Mouse (Mus musculus) embryonic facial prominence, embryonic 11.5 days (tissue): ENCODE measurements at regions not wholly inside any gene's neighbourhood (a gene's known extent, or its start where the extent isn't known, plus 50 kb on each side); places are given as distances from the start of the nearest gene placed in this dataset.

ENCODE experiments used
- ATAC-seq: fragments of 200-750 bp; cut with Nextera tagmentation; replicated peaks from 2 replicates; pipeline ENCODE4 v1.8.0; 2017; ENCODE audit warnings: low read depth; ENCODE audit not compliant: insufficient number of reproducible peaks, low FRiP score, low TSS enrichment
- DNase-seq: peaks from one replicate; pipeline ENCODE4 v3.0.0-alpha.2; 2015; ENCODE audit warnings: low spot score
- H3K27ac ChIP-seq: fragments of 300-500 bp; sonication (generic); replicated peaks from 2 replicates; pipeline ENCODE4 v1.5.1; 2014; ENCODE audit warnings: mild to moderate bottlenecking, low read depth, low read length, control low read depth
- H3K27me3 ChIP-seq: fragments of 300-500 bp; sonication (generic); 2 replicates; pipeline ENCODE4 v1.6.1; 2014; ENCODE audit warnings: mild to moderate bottlenecking, low read length, moderate library complexity, mixed read lengths; ENCODE audit not compliant: control insufficient read depth, insufficient read depth
- H3K36me3 ChIP-seq: fragments of 300-500 bp; sonication (generic); replicated peaks from 2 replicates; pipeline ENCODE4 v1.6.1; 2014; ENCODE audit warnings: low read depth, mild to moderate bottlenecking, low read length, moderate library complexity, mixed read lengths; ENCODE audit not compliant: control insufficient read depth, insufficient read depth
- H3K4me1 ChIP-seq: fragments of 300-500 bp; sonication (generic); 2 replicates; pipeline ENCODE4 v1.6.1; 2014; ENCODE audit warnings: low read length, mixed read lengths; ENCODE audit not compliant: control insufficient read depth, insufficient read depth
- H3K4me2 ChIP-seq: fragments of 300-500 bp; sonication (generic); 2 replicates; pipeline ENCODE4 v1.6.1; 2014; ENCODE audit warnings: low read depth, mild to moderate bottlenecking, control low read depth, low read length, moderate library complexity
- H3K4me3 ChIP-seq: fragments of 300-500 bp; sonication (generic); 2 replicates; pipeline ENCODE4 v1.5.1; 2014; ENCODE audit warnings: low read depth, low read length, control low read depth
- H3K9ac ChIP-seq: fragments of 300-500 bp; sonication (generic); replicated peaks from 2 replicates; pipeline ENCODE4 v1.6.1; 2014; ENCODE audit warnings: mild to moderate bottlenecking, control low read depth, low read length
- H3K9me3 ChIP-seq: fragments of 300-500 bp; sonication (generic); replicated peaks from 2 replicates; pipeline ENCODE4 v1.6.1; 2016; ENCODE audit warnings: mild to moderate bottlenecking, low read length, inconsistent platforms, mixed read lengths; ENCODE audit not compliant: control insufficient read depth
- WGBS: fragments of 180-500 bp; shearing (Covaris S2); extraction: QIAGEN DNeasy Blood & Tissue Kit; methylation state at CpG from one replicate; pipeline ENCODE4 v1.1.7; 2014; 5-methylcytosine and 5-hydroxymethylcytosine counted together

GRCm38 (mm10) chr1:177521110-177521509, 79.0 kb downstream of the Zbtb18 start:
- H3K4me3 ChIP-seq, result no peak overlapping the region
- no peak for DNase-seq
- no peak overlapping the region for H3K4me2 ChIP-seq
- no peaks in the 10 kb centered on the region for H3K36me3 ChIP-seq
- WGBS, result 85% methylated on average over 2 of the region's 2 CpGs
- no peaks in the 10 kb centered on the region for H3K9me3 ChIP-seq
- no peak for ATAC-seq
- no peaks in the 10 kb centered on the region for H3K27me3 ChIP-seq
- peaks cover 3% of the 10 kb centered on the region; the same call in 1 of the 2 replicates for H3K4me1 ChIP-seq
- H3K27ac ChIP-seq, result no peak overlapping the region
- H3K9ac ChIP-seq, result no peak overlapping the region

- Histone ChIP-seq H3K4me3 (no peak overlapping the region), H3K4me2 (no peak overlapping the region), H3K4me1 (no peaks in the 10 kb centered on the region), H3K27me3 (no peaks in the 10 kb centered on the region), H3K27ac (no peak overlapping the region), H3K9me3 (no peaks in the 10 kb centered on the region), H3K36me3 (no peaks in the 10 kb centered on the region), H3K9ac (no peak overlapping the region)
- ATAC-seq (no peak), DNase-seq (no peak)
- WGBS, result 88% methylated on average over 6 of the region's 6 CpGs
These were observed 83.0 kb downstream of the Zbtb18 start for GRCm38 (mm10) chr1:177525141-177525540.

GRCm38 (mm10) chr1:177531791-177532190, 89.6 kb downstream of the Zbtb18 start:
- H3K36me3 ChIP-seq, result no peaks in the 10 kb centered on the region

DNA sequence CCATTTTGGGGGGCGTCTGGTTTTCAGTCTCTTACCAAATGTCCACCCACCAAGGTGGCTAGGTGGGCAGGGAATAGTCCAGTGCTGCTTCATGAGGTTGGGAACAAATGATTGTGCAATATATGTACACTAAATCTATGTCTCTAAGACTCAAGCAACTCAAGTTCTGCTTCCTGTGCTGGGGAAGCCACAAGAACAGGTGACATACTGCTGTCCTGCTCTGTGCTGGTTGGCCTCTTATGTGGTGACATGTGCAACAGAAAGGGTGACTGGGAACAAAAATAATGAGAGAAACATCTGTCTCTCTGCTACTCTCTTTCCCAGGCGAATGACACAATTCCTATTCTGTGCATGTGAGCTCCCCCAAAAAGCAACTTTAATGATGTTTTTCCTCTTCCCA, 90.5 kb downstream of the Zbtb18 start:
- Histone ChIP-seq H3K4me1 (no peaks in the 10 kb centered on the region), H3K9ac (no peak overlapping the region), H3K36me3 (no peaks in the 10 kb centered on the region), H3K4me2 (no peak overlapping the region), H3K27me3 (no peaks in the 10 kb centered on the region), H3K9me3 (no peaks in the 10 kb centered on the region), H3K27ac (no peak overlapping the region), H3K4me3 (no peak overlapping the region)
- DNase-seq (no peak), ATAC-seq (no peak)
- 80% methylated on average over 2 of the region's 2 CpGs for WGBS

More at GRCm38 (mm10) chr1:177531791-177532190, 89.6 kb downstream of the Zbtb18 start:
- H3K4me3 ChIP-seq, result no peak overlapping the region
- H3K9me3 ChIP-seq, result no peaks in the 10 kb centered on the region
- no peak overlapping the region for H3K9ac ChIP-seq
- H3K27ac ChIP-seq, result no peak overlapping the region
- H3K4me1 ChIP-seq, result no peaks in the 10 kb centered on the region
- peak; percentile 9 for DNase-seq
- 46% methylated on average over 2 of the region's 2 CpGs for WGBS
- no peaks in the 10 kb centered on the region for H3K27me3 ChIP-seq
- ATAC-seq, result no peak
- no peak overlapping the region for H3K4me2 ChIP-seq

DNA sequence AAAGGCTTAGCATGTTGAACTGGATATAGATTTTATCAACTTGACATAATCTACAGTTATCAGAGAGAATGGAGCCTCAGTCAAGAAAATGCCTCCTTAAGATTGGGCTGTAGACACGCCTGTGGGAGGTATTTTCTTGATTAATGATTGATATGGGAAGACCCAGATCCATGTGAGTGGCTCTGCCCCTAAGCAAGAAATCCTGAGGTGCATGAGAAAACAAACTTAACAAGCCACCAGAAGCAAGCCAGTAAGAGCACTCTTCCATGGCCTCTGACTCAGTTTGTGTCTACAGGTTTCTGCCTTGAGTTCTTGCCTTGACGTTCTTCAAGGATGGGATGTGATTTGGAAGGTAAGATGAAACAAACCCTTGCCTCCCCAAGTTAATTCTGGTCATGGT, 91.2 kb downstream of the Zbtb18 start:
- Histone ChIP-seq H3K27ac (no peak overlapping the region), H3K27me3 (no peaks in the 10 kb centered on the region), H3K9me3 (no peaks in the 10 kb centered on the region), H3K9ac (no peak overlapping the region), H3K4me2 (no peak overlapping the region), H3K36me3 (no peaks in the 10 kb centered on the region), H3K4me3 (no peak overlapping the region), H3K4me1 (no peaks in the 10 kb centered on the region)
- 76% methylated on average over 2 of the region's 2 CpGs for WGBS
- no peak for DNase-seq
- no peak for ATAC-seq

DNA sequence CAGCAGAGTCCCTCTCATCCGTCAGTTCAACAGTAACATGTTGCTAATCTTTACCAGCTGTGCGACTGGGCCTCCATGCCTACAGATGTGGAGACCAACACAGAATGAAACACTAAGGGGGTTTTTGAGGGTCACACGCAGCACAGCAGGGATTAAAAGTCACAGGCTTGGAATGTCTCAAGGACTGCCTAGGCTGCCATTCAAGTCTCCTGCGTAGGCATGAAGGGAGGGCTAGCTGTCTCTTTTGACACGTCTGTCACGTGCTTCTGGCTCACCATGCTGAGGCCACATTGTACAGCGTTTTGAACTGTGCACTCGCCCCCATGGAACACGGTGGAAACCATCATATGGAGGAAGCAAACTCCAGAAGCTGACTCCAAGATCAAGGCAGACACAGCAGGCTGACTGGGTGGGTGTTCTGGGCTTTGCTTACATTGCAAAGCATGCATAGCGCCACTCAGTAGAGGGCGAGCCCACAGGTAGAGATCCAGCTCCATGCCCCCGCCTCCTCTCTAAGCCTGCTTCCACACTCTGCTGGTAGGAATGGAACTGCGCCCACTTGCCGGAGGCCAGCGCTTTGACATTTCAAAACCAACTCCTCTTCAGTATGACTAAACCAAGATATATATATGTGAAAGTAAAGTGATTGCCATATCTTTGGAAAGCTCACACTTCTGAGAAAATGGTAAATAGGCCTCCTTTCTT, 103.0 kb downstream of the Zbtb18 start:
- Histone ChIP-seq H3K4me1 (no peaks in the 10 kb centered on the region), H3K27me3 (no peaks in the 10 kb centered on the region), H3K36me3 (no peaks in the 10 kb centered on the region), H3K4me2 (no peak overlapping the region), H3K27ac (no peak overlapping the region), H3K4me3 (no peak overlapping the region), H3K9ac (no peak overlapping the region), H3K9me3 (no peaks in the 10 kb centered on the region)
- ATAC-seq, result no peak
- WGBS, result 73% methylated on average over 15 of the region's 15 CpGs
- DNase-seq, result peak; percentile 50

GRCm38 (mm10) chr1:177547716-177548115, 105.6 kb downstream of the Zbtb18 start:
- Histone ChIP-seq H3K27ac (no peak overlapping the region), H3K36me3 (no peaks in the 10 kb centered on the region), H3K4me3 (no peak overlapping the region), H3K4me2 (no peak overlapping the region), H3K27me3 (no peaks in the 10 kb centered on the region), H3K4me1 (no peaks in the 10 kb centered on the region), H3K9me3 (no peaks in the 10 kb centered on the region), H3K9ac (no peak overlapping the region)
- DNase-seq (no peak), ATAC-seq (no peak)
- WGBS, result 90% methylated on average over 6 of the region's 6 CpGs

DNA sequence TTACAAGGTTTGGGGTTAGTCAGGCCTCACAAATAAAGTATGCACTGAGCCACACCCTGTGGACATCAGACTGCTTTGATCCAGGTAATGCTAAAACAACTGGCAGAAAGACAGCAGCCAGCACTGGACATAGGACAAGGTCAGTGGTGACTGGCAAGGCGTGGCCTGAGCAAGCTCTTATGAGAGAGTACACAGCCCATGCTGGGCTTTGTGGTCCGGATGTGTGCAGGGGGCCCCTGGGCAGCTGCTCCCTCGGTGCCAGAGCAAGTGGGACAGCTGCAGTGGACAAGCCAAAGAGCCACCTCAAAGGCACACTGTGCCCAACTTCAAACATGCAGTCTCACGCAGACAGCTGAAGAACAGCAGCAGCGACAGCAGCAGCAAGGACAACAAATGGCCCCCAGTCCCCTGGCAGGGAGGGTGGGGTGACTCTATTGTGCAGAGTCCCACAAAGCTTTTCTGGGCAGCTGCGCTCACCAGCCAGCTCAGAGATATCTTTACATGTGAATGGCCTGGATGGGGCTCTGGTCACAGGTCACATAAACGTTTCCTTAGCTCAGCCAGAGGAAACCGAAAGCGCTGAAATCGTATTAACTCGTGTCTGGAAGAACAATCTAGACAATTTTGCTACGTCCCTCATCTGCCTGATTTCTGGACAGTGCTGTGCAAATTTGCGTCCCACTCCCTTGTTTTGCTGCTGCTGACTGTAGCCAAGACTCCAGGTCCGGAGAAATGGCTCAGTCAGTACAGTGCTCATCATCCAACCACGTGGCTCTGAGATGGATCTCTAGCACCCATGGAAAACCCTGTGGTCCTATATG, 113.5 kb downstream of the Zbtb18 start:
- DNase-seq, result peak; percentile 8
- no peak overlapping the region for H3K9ac ChIP-seq
- H3K4me3 ChIP-seq, result no peak overlapping the region
- no peaks in the 10 kb centered on the region for H3K9me3 ChIP-seq
- H3K27ac ChIP-seq, result no peak overlapping the region
- peak; percentile 82 for ATAC-seq
- no peaks in the 10 kb centered on the region for H3K36me3 ChIP-seq
- H3K4me1 ChIP-seq, result no peaks in the 10 kb centered on the region
- H3K27me3 ChIP-seq, result no peaks in the 10 kb centered on the region
- 29% methylated on average over 15 of the region's 15 CpGs for WGBS
- 0 out of 2 replicates have a peak overlapping the region, but pooled peaks have one; percentile 13 for H3K4me2 ChIP-seq
